Mouse (Mus musculus): ENCODE data around the gene Kctd12.

DNA sequence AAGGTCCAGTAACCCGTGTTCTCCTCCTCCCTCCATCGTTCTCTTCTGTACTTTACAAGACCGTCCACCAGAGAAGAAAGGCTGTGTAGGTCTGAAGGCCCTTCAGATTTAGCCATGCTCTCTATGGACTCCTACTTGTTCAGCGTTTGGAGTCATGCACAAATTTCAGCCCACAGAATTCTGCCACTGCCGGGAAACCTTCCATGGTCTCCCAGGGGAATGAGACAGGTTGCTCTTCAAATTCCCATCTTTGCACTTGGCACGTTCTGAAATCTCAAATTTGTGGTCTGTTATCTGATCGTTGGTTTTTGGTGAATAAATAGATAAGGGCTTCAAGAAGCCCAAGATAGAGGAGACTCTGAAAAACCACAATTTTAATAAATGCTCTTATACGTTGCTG lies 1.2 kb upstream of the Kctd12 start:
- no peak for TF ChIP-seq CTCF (IDR thresholded peaks at IDR 0.05; ENCODE audit: insufficient read depth, low read depth, low read length)
- TF ChIP-seq POLR2A (IDR thresholded peaks at IDR 0.05; ENCODE audit: insufficient read depth, low read depth, low read length) = no peak
